Mouse (Mus musculus) B cell, adult (primary cell): ENCODE data around the gene Zfp786. TPM values are rescaled to one million over a fixed set of nuclear protein-coding genes. Genes with fewer than 3 reads are reported as not detected.

ENCODE experiments used
- total RNA-seq: library from RNA; stranded (reverse); gene quantifications from 4 replicates; pipeline ENCODE4 v1.2.4, GENCODE M21; 2023; ENCODE audit not compliant: inconsistent age

The Zfp786 gene
- total RNA-seq: 0.16 to 0.21 TPM in 2 of 4 replicates, not detected in the others

DNA sequence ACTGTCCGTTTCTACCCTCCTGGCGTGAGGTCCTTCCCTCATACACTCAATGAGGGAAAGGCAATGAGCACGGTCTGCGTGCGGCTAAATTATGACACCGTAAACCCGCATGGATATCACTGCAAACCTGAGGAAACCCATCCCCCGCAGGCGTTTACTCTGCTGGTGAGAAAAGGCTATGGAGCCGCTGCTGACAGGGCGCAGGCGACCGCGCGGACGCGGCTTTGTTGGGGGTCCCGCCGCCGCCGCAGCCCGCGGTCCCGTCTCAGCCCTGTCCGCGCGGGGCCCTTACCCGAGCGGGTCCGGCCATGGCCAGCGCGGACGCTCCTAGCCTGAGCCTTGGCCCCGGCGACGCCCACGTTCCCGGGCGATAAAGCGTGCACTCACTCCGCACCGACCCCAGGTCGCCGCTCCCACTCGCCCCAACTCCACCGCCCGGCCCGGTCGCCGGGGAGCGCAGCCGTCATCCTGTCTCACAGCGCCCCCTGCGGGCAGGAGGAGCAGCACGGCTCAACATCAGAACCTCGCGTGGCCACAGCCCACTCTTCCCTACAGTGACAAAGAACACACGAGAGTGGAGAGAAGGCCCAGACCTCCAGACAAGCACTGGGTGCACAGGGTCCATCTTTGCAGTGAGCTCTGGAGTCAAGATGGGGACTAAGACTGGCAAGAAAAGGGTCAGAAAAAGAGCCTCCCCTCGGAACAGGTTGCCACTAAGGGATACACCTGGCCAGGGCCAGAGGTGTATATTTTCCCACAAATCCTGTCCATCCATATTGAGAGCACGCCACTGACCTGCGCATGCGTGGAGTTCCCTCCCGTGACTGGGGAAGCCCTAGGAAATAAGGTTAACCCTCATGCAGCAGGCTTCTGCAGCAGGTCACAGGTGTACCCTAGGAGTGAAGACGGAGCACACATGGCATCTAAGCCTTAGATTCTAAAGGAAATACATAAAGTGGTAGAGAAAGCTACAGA lies at the start of gene Zfp786:
Gene Zfp786 (minus strand): TSS at position 764 of the 975 bp plus-strand sequence.

GRCm38 (mm10) chr6:47877058-47877457 lies 46.4 kb upstream of the Zfp786 start, which contains the start of gene Zfp282:
Zfp282 (plus strand) TSS chr6:47877204.

GRCm38 (mm10) chr6:47835482-47835983 lies 4.9 kb upstream of the Zfp786 start, which contains the start of gene Zfp398:
Zfp398 (plus strand) TSS chr6:47835661.

GRCm38 (mm10) chr6:47813257-47813878 lies 17.3 kb downstream of the Zfp786 start, which contains the start of gene Pdia4:
Pdia4 (minus strand) TSS chr6:47813430.

Other genes starting within 250 kb of the Zfp786 start
- gene Ezh2, start 235.5 kb downstream of the Zfp786 start, total RNA-seq: 32.2 to 43.5 TPM (median 35.1 TPM) in 4 replicates
- gene Pdia4, start 17.4 kb downstream of the Zfp786 start, total RNA-seq: 216 to 266 TPM (median 226 TPM) in 4 replicates
- gene Zfp398, start 4.8 kb upstream of the Zfp786 start, total RNA-seq: 28.0 to 29.5 TPM (median 29.0 TPM) in 4 replicates
- gene Zfp282, start 46.3 kb upstream of the Zfp786 start, total RNA-seq: 14.4 to 15.4 TPM (median 15.1 TPM) in 4 replicates
- gene Zfp212, start 89.6 kb upstream of the Zfp786 start, total RNA-seq: 29.3 to 32.7 TPM (median 31.7 TPM) in 4 replicates
- gene Zfp956, start 122.5 kb upstream of the Zfp786 start, total RNA-seq: 25.1 to 35.4 TPM (median 29.6 TPM) in 4 replicates
- 39.8 to 49.4 TPM (median 43.1 TPM) in 4 replicates for gene Zfp777, start 218.0 kb upstream of the Zfp786 start, total RNA-seq